Mouse (Mus musculus): Measurements from ENCODE around the gene Prkn. TPM values are rescaled to one million over a fixed set of nuclear protein-coding genes. Genes with fewer than 3 reads are reported as not detected.

The Prkn gene
- total and polyA plus RNA-seq, 3 experiments, result 4.5 to 10.6 (median 10.3) TPM

DNA sequence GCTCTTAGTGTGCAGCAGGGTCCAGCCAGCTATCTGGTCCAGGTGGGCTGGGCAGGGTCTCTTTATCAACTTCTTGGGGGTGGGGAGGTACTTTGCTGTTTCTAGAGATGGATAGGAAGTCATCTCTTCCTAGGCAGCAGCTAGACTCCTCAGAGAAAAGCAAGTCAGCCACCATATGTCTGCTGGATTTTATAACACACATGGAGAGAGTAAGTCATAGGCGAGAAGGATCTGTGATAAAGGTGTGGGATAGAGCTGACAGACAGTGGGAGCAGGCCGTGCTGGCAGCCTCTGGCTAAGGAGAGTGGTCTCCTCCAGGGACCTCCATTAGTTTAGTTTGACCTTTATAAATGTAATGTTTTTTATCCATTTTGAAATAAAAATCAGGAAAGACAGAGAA is 622.5 kb downstream of the Prkn start:
- no peak for TF ChIP-seq CTCF (IDR thresholded peaks at IDR 0.05)
- TF ChIP-seq POLR2A (IDR thresholded peaks at IDR 0.05; ENCODE audit: insufficient read depth, low read depth, low read length), result no peak
- TF ChIP-seq EP300 (IDR thresholded peaks at IDR 0.05; ENCODE audit: insufficient read depth, low read depth, low read length), result no peak
- Histone ChIP-seq H3K4me3 (no peak overlapping the region), H3K4me1 (ENCODE audit: control insufficient read depth, insufficient read depth, low read length) (no peaks in the 10 kb centered on the region), H3K27ac (no peak overlapping the region), H3K36me3 (ENCODE audit: control insufficient read depth, insufficient read depth, low read length) (no peaks in the 10 kb centered on the region), H3K27me3 (ENCODE audit: control insufficient read depth, insufficient read depth, low read length) (no peaks in the 10 kb centered on the region), H3K79me2 (replicated peaks; ENCODE audit: control insufficient read depth, insufficient read depth, low read length) (no peaks in the 10 kb centered on the region), H3K9ac (ENCODE audit: low read depth, low read length) (no peak overlapping the region)
- intact Hi-C loops (cut with DNase I), result no loop called here
- DNase-seq, result no peak
- WGBS, result 80% methylated on average over 2 of the region's 2 CpGs

DNA sequence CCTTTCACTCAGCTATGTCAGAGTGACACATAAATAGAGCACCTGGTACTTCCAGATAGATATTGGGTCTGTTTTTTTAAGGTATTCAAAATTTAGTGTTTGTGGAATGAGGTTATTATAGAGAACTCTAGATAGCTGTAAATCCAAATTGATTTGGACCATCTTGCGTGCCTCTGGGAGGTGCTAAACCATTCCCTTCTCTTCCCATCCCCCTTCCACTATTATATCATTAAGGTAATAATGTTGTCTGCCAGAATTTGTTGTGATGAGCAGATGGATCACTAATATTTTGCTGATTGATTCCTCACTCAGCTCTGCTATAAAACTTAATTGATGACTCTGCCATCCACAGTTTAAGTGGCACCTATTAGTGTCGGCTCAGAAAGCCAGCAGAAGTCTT is 625.9 kb downstream of the Prkn start:
- intact Hi-C loops (cut with DNase I), result no loop called here
- Histone ChIP-seq H3K79me2 (replicated peaks; ENCODE audit: control insufficient read depth, insufficient read depth, low read length) (no peaks in the 10 kb centered on the region), H3K27me3 (ENCODE audit: control insufficient read depth, insufficient read depth, low read length) (no peaks in the 10 kb centered on the region), H3K4me1 (ENCODE audit: control insufficient read depth, insufficient read depth, low read length) (no peaks in the 10 kb centered on the region), H3K9ac (ENCODE audit: low read depth, low read length) (no peak overlapping the region), H3K4me3 (no peak overlapping the region), H3K36me3 (ENCODE audit: control insufficient read depth, insufficient read depth, low read length) (no peaks in the 10 kb centered on the region), H3K27ac (no peak overlapping the region)
- TF ChIP-seq POLR2A (IDR thresholded peaks at IDR 0.05; ENCODE audit: insufficient read depth, low read depth, low read length) (no peak), EP300 (IDR thresholded peaks at IDR 0.05; ENCODE audit: insufficient read depth, low read depth, low read length) (no peak), CTCF (IDR thresholded peaks at IDR 0.05) (no peak)
- no peak for DNase-seq
- WGBS, result 91% methylated on average over 2 of the region's 2 CpGs

DNA sequence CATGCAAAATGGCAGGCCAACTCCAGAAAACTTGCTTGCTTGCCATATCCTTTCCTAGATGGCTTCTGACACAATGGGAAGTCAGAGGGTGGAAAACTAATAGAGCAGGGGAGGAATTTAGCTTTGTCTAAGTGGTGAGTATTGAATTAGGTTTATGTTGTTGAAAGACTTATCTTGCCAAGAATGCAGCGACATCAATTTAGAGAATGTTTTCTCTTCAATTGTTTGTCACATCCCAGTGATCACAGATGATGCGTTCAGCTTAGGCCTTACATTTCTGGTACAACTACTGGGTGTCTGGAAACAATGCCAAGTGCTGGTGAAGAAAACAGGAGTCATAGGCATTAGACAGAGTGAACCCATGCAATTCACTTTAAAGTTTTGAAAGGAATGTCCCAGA is 628.4 kb downstream of the Prkn start:
- no peak for TF ChIP-seq CTCF (IDR thresholded peaks at IDR 0.05)
- no peak for TF ChIP-seq POLR2A (IDR thresholded peaks at IDR 0.05; ENCODE audit: insufficient read depth, low read depth, low read length)
- TF ChIP-seq EP300 (IDR thresholded peaks at IDR 0.05; ENCODE audit: insufficient read depth, low read depth, low read length), result no peak
- 67% methylated on average over 2 of the region's 2 CpGs for WGBS

DNA sequence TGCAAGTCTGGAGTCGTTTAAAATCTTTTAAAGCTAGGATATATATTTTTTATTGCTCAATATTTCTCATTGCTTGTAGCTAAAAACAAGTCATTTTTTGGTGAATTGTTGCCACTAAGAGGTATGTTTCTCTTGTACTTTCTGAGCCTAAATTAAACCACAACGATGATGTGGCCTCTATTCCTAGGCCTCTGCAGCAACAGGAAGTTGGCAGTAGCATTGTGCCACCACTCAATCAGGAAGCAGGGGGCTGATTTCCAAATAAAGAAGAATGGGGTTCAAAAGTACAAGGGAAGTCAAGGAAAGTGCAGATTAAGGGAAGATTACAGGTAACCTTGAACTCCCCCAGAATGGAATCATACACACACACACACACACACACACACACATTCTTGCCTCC is 642.8 kb downstream of the Prkn start:
- Histone ChIP-seq H3K27ac (no peak overlapping the region), H3K4me3 (no peak overlapping the region), H3K4me1 (ENCODE audit: control insufficient read depth, insufficient read depth, low read length) (no peaks in the 10 kb centered on the region), H3K27me3 (ENCODE audit: control insufficient read depth, insufficient read depth, low read length) (no peaks in the 10 kb centered on the region), H3K9ac (ENCODE audit: low read depth, low read length) (no peak overlapping the region), H3K36me3 (ENCODE audit: control insufficient read depth, insufficient read depth, low read length) (no peaks in the 10 kb centered on the region), H3K79me2 (replicated peaks; ENCODE audit: control insufficient read depth, insufficient read depth, low read length) (no peaks in the 10 kb centered on the region)
- TF ChIP-seq CTCF (IDR thresholded peaks at IDR 0.05) (no peak), EP300 (IDR thresholded peaks at IDR 0.05; ENCODE audit: insufficient read depth, low read depth, low read length) (no peak), POLR2A (IDR thresholded peaks at IDR 0.05; ENCODE audit: insufficient read depth, low read depth, low read length) (no peak)
- intact Hi-C loops (cut with DNase I), result no loop called here
- DNase-seq, result no peak
- WGBS, result 46% methylated on average over 2 of the region's 2 CpGs

More for the DNA sequence above, 628.4 kb downstream of the Prkn start:
- Histone ChIP-seq H3K9ac (ENCODE audit: low read depth, low read length) (no peak overlapping the region), H3K4me3 (no peak overlapping the region), H3K4me1 (ENCODE audit: control insufficient read depth, insufficient read depth, low read length) (no peaks in the 10 kb centered on the region), H3K36me3 (ENCODE audit: control insufficient read depth, insufficient read depth, low read length) (no peaks in the 10 kb centered on the region), H3K27me3 (ENCODE audit: control insufficient read depth, insufficient read depth, low read length) (no peaks in the 10 kb centered on the region), H3K27ac (no peak overlapping the region), H3K79me2 (replicated peaks; ENCODE audit: control insufficient read depth, insufficient read depth, low read length) (no peaks in the 10 kb centered on the region)
- intact Hi-C loops (cut with DNase I), result no loop called here
- no peak for DNase-seq

DNA sequence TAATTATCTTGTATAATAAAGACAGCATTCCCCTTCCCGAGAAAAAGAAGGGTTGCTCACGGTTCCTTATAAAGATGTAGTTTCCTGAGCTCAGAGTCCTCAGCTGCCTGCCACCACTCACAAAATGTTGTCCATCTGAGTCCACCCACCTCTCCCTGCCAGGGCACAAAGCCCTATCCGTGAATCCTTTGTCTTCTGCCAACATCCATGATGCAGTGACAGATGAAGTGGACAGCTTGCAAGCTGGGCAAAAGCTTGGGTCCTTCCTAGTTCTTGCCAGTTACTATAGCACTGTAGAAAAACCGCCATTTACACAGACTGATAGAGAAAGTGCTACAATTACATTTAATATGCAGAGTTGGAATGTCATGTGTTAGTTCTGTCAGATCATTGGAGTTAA is 649.9 kb downstream of the Prkn start:
- intact Hi-C loops (cut with DNase I), result no loop called here
- 74% methylated on average over 4 of the region's 4 CpGs for WGBS
- Histone ChIP-seq H3K9ac (ENCODE audit: low read depth, low read length) (no peak overlapping the region), H3K27me3 (ENCODE audit: control insufficient read depth, insufficient read depth, low read length) (no peaks in the 10 kb centered on the region), H3K4me1 (ENCODE audit: control insufficient read depth, insufficient read depth, low read length) (no peaks in the 10 kb centered on the region), H3K36me3 (ENCODE audit: control insufficient read depth, insufficient read depth, low read length) (no peaks in the 10 kb centered on the region), H3K27ac (no peak overlapping the region), H3K4me3 (no peak overlapping the region), H3K79me2 (replicated peaks; ENCODE audit: control insufficient read depth, insufficient read depth, low read length) (no peaks in the 10 kb centered on the region)
- no peak for TF ChIP-seq EP300 (IDR thresholded peaks at IDR 0.05; ENCODE audit: insufficient read depth, low read depth, low read length)
- TF ChIP-seq POLR2A (IDR thresholded peaks at IDR 0.05; ENCODE audit: insufficient read depth, low read depth, low read length), result no peak
- no peak for TF ChIP-seq CTCF (IDR thresholded peaks at IDR 0.05)
- DNase-seq, result no peak

DNA sequence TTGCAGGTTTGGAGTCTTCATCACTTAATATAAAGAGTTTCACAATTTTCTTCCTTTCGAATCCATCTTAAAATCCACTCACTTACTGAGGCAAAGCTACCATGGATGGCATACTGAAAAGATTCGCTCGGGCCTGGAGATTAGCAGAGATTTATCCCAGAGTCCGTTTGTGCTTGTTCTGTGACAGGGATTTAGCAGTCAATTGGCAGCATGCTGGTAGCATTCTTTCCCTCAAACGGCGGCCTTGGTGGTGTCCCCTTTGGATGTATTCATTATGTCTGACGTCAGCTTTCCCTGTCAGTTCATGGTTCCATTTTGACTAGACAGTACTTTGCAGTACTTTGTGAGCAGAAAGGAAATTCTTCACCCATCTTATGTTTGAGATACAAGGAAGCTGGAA is 662.4 kb downstream of the Prkn start:
- Histone ChIP-seq H3K4me3 (no peak overlapping the region), H3K27ac (no peak overlapping the region), H3K79me2 (replicated peaks; ENCODE audit: control insufficient read depth, insufficient read depth, low read length) (no peaks in the 10 kb centered on the region), H3K4me1 (ENCODE audit: control insufficient read depth, insufficient read depth, low read length) (no peaks in the 10 kb centered on the region), H3K9ac (ENCODE audit: low read depth, low read length) (no peak overlapping the region), H3K27me3 (ENCODE audit: control insufficient read depth, insufficient read depth, low read length) (no peaks in the 10 kb centered on the region), H3K36me3 (ENCODE audit: control insufficient read depth, insufficient read depth, low read length) (no peaks in the 10 kb centered on the region)
- intact Hi-C loops (cut with DNase I), result no loop called here
- TF ChIP-seq EP300 (IDR thresholded peaks at IDR 0.05; ENCODE audit: insufficient read depth, low read depth, low read length) (no peak), CTCF (IDR thresholded peaks at IDR 0.05) (no peak), POLR2A (IDR thresholded peaks at IDR 0.05; ENCODE audit: insufficient read depth, low read depth, low read length) (no peak)
- WGBS, result 84% methylated on average over 7 of the region's 7 CpGs
- no peak for DNase-seq
